Mouse (Mus musculus) left cerebral cortex, adult 9 months (tissue): ENCODE results near the gene Csad.

Experiments
- DNase-seq, 2 experiments: peaks; one replicate each; pipeline ENCODE4 v3.0.0; 2022; ENCODE audit warnings: low spot score in 2 of 2

Gene Csad

DNA sequence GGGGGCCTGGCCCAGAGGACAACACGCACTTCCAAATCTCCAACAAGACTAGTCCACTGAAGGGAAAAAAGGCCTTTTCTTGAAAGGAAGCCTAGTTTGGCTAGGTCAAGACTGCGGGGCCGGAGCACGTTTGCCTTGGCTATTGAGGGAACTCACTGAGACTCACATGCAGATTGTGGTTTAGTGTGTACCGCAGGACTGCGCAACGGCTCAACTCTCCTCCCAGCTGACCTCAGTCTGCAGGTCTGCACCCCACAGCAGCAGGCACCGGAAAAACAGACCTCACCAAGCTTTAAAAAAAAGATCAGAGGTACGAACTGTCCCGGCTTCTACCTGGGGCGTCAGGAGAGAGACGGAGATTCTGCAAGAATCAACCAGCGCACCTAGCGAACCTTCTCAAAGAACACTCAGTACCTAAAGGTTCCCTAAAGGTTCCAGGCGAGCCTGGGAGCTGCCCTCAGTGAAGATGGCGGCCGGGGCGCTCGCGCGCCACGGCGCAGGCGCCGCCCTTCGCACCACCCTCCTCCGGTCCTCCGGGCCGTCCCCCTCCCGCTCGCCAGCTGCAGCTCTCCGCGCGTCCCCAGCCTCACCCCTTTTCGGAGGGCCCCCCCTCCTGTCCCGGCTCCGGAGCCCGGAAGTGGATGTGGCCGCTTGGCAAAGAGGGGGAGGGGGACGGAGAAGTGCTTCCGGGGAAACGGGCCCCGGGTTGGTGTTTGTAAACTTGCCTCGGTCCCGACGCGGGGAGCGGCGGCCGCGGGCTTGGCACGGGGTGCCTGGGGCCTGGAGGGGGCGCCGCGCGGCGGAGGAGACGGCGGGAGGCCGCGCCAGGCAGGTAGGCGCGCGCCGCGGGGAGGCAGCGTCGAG is 1.3 kb downstream of the Csad start, which contains the start of gene Zfp740:
Zfp740 (plus strand) TSS at position 279 of the 864 bp plus-strand sequence.
- peak; percentile 86 to 94 for DNase-seq

DNA sequence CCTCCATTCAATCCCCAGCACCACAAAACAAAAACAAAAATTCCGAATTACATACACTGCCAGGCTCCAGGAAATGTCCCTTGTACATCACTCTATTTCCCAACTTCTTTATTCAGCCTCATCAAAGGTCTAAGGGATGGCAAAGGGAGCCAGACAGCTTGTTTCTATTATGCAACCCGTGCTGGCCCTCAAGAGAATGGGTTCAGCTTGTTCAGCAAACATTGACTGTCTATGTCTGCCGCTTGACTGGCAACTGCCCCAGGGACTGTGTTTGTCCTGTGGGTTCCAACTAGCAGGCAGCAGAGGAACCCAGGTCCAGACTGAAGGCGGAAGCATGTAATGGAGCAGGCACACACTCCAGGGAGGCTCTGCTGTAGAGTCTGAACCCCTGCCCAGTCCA is 5.7 kb downstream of the Csad start:
- no peak for DNase-seq

DNA sequence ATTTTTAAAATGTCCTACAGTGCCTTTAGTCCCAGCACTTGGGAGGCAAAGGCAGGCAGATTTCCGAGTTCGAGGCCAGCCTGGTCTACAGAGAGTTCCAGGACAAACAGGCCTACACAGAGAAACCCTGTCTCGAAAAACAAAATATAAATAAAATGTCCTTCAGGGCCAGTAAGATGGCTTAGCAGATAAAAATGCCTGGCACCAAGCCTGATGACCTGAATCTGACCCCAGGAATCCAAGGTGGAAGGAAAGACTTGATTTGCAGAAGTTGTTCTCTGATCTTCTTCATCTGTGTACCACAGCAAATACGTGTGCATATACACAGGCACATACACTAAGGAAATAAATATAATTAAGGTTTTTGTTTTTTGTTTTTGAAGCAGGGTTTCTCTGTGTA is 9.2 kb downstream of the Csad start:
- no peak for DNase-seq

DNA sequence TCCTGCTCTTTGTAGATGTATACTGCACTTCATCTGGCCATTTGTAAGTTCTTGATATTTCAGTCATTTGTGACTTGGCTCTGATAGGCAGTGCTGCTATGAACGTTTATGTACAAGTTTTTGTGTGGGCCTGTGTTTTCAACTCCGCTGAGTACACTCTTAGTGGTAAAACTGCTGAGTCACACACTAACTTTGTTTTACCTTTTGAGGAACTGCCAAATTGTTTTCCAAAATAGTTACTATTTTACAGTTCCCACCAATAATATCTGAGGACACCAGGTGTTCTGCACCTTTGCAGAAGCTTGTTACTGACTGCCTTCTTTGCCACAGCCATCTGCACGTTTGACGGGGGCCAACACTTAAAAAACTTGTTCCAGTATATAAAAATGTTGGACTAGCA is 10.1 kb downstream of the Csad start:
- no peak for DNase-seq

DNA sequence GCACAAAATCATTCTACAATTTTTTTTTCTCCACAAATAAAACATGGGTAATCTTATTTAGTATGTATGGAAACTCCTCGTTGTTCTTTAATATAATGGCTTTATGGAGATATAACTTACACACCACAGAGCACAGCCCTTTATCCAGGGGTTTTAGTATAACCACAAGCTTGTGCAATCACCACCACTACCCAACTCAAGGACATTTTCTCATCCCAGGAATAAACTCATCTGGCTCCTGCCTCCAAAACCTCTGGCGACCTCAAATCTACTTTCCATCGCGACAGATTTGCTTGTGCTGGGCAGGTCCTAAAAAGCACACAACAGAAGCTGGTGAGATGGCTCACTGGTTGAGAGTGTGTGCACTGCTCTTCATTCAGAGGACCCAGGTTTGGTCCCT is 10.9 kb downstream of the Csad start:
- no peak for DNase-seq

DNA sequence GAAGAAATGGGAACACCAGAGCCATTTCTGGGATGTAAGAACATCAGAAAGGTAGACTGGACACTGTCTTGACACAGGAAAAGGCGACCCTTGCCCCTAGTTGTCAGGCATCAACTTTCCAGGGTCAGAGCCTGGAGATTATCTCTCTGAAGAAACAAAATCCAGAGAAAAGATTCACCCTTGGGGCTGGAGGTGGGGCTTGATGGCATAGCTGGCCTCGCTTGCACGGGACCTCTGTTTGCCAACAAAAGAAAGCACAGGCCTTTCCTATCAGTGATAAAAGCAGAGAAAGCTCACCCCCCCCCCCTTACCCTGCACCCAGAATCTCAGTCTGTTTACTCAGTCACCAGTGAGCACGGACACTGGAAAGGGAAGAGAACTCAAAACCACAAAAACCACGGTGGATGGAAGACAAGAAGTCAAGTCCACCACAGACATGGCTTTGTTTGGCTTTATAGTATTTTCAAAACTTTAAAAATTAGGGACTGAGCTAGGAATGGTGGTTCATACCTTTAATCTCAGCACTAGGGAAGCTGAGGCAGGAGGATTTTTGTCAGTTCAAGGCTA is 11.6 kb downstream of the Csad start:
- no peak for DNase-seq

DNA sequence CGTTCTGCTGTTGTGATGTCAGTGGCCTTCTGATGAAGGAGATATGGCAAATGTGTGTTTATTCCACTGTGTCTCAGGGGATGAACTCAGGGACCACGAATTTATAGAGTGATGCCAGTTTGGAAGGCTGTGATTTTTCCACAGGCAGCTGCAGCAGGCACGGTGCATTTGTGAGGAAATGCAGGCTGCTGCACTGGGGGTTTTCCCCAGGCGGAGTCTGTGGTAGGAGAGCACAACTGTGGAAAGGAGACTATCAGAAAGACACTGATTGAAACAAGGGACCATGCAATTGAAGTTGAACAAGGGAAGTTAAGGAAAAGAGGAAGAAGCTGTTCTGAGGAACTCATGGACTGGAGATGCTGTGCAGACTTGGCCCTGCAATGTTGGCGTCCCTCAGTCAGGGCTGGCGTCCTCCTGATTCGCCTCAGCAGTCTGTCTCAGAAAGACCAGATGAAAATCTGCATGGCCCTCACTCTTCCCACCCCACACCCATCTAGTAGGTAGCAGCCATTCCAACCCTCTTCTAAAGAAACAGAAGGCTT is 12.2 kb downstream of the Csad start:
- DNase-seq = no peak

DNA sequence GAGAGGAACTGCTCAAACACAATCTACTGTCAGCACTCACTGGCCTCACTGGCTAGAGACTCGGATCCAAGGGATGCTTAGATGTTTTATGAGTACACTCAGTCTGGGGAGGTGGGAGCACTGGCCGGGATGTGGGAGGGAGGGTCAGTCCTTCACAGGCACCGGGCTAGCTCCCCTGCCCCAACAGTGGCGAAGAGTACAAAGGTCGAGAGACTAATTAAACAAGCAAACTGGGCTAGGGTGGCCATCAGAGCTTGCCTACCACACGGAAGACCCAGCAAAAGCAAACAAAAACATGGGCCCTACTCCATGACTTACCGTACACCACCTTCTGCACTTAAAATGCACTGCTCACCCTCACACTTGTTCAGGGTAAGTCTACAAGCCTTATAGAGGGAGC is 12.8 kb downstream of the Csad start:
- DNase-seq = no peak

DNA sequence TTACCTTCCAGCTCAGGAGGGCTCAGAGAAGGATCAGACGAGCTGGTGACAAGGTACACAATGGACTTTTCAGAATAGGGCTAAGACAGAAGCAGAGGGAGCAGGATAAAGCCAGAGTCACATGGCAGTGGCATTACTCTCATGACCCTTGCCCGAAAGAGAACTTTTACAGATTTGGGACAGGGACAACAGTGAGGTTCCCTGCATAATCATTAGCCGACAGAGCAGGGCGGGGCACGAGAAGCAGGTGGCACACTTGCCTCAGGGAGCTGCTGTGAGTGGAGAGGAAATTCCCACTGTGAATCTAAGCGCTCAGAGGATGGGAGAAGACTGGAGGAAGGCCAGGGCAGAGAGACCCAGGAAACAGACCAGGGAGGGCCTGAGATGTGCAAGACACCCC is 15.6 kb downstream of the Csad start:
- no peak for DNase-seq

DNA sequence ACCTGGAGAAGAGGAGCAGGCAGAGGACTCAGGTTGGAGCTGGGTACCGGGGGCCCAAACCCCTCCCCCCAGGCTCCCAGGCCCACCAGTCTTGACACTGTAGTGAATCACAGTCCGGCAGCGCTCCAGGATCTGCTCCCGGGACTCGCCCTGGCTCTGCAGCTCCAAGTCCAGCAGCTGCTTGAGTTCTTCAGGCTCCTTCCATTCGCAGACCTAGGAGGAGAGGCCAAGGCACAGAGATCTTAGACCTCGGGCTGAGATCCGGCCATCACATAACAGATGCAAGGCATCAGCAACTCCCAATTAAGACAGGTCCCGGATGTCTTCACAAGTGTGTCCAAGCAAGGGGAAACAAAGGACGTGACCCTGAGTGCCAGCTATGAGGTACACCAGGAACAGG is 16.4 kb downstream of the Csad start:
- no peak for DNase-seq

DNA sequence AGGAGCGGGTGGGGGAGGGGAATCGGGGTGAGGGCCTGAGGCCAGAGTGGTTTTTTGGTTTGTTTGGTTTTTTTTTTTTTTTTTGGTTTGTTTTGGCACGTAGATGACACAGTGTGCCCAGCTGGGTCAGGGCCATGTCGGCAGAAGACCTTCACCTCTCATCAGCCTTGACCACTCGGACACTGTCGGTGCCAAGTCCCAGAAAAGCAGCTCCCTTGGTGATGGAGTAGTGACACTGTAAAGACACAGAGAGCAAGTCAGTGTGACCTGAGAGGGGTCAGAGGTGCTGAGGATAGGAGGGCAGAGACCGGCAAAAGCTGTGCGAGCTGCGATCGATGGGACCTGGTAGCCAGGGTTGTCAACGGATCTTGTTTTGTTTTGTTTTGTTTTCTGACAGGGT is 18.3 kb downstream of the Csad start:
- DNase-seq = no peak

DNA sequence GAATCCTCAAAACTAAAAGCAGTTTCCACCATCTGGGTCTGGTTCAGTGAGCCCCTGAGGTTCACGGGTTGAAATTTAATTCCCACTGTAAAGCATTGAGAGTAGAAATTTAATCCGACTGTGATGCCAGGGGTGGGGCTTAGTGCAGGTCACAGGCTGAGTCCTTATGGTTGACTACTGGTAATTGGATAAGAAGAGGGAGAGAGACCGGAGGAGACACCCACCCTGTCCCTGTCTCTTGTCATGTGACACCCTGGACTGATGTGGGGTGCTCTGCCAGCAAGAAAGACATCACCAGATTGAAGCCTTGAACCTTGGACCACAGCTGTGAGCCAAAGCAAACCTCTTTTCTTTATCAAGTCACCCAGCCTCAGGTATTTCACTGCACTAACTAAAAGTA is 21.4 kb downstream of the Csad start:
- DNase-seq = no peak

DNA sequence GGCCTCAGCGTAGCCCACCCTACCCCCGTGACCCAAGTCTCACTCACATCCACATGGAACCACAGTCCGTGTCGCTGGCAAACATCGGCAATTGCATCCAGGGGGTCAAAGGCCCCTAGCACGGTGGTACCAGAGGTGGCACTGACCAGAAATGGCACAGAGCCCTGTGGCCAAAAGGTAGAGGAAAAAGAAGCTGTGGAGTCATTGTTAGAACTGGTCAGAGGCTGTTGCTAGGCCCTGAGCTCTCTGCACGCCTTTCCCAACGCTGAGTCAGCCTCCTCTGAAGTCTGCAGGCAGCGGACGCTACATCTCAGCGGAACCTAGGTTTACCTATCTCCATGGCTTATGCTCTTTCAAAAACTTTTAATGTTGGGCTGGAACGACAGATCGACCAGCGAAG is 24.6 kb downstream of the Csad start:
- DNase-seq = no peak

DNA sequence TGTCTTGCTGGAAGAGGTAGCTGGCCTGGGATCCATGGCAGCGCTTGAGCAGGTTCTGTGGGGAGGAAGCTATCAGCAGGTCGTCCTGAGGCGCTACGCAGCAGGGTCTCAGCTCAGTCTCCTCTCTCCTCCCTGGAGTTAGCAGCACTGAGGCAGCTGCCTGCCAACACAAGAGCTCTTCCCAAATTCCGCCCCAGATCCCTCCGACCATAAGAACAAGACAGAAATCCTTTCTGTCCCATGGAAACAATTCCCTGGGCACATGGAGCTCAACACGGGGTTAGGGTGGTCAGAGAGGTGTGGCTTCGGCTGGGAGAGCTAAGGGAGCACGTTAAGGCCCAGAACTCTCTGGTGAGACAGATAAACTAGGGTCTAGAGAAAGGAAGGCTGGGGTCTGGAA is 25.4 kb downstream of the Csad start:
- no peak for DNase-seq

DNA sequence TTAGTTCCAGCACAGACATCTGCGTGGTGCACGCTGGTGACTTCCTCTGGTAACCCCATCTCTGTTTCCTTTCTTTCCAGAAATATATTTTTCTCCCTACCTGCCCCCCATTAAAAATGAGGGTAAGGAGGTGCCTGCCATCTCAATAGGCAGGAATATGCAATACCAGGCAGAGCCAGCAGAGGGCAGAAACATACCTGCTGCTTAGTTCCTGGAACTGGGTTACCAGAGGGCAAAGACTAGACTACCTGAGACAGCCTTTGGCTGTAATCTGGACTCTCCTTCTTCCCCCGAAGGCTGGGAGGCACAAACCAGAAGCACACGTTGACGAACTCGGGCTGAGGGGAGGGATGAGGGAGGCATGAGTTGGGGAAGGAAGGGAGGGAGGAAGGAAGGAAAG is 26.2 kb downstream of the Csad start:
- peak; percentile 40 to 84 for DNase-seq

DNA sequence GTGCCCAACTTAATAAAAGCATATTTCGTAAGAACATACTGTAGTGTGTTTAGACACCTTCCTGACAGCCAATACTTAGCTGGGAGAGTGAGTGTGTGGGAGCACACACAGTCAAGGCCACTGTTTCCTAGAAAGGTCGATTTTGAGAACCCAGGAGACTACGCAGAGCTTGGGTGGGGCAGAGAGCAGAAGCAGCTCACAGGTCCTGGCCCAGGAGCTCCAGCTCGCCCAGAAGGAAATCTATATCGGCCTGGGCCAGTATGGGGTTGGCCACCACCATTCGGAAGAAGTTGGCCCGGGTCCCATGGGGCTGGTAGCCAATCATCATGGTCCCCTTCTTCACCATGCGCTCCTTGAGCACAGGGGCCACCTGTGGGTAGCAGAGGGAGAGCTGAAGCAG is 27.1 kb downstream of the Csad start:
- no peak for DNase-seq

DNA sequence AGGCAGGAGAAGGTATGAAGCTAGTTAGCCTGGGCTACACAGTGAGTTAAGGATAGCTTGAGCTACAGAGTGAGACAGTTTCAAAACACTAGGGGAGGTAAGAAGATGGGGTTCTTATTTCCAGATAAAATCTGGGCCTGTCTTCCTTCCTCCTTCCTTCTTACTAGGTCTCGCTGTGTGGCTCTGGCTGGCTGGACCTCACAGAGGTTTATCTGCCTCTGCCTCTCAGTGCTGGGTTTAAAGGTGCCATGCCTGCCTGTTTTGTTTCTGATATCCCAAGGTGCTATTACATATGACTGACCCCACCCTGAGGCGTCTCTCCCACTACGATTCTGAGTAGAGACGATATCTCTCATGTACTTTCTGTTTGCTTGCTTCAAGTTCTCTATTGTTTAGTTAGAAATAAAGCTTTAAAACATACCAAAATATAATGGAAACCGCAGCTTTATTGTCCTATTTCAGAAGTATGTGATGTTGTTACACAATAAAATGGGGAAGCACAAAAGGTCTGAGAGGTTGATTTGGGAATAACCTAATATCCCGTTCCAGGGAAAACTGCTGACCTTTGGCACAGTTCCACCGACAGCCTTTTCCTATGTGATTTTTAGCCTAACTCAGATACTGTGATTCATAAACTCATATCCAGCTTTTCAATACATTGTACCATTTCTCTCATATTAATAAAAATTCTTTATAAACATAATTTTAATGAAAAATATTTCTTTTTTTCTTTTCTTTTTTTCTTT is 27.8 kb downstream of the Csad start:
- no peak for DNase-seq

DNA sequence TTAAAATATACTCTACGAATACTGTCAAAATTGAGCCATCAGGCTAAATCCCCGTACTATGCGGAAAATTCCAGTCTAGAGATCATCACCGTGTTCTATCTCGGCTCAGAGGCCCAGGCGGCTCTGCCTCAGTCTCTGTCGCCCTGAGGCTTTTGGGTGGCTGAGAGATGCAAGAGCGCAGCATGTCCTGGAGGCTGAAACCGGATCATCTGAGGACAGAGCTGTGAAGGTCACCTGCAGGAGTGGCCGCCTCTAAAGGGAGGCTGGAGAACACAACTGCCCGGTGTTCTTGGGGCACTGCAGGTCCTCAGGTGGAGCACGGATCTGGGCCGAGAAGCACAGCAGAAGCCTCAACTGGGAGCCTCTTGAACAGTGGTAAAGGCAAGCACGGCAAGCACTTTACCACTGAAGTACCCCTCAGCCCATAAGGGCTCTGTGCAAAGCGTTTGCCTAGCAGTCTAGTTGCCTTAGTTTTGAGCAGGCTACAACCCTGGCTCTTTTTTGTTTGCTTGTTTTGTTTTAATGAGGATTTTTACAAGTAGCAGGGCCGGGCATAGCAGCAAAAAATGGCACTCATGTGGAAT is 28.7 kb downstream of the Csad start:
- DNase-seq = no peak

DNA sequence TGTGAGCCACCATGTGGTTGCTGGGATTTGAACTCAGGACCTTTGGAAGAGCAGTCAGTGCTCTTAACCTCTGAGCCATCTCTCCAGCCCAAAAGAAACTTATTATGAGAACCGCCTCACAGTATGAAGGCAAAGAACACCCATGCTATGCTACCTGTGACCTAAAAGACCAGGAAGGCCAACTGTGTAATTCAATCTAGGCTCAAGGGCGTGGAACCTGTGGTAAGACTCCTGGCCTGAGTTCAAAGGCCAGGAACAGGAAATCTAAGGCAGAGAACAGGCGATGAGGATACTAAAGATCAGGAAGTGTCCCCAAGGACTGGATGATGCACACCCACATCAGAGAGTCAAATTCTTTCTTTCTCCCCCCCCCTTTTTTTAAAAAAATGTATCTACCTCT is 30.9 kb downstream of the Csad start:
- no peak for DNase-seq

DNA sequence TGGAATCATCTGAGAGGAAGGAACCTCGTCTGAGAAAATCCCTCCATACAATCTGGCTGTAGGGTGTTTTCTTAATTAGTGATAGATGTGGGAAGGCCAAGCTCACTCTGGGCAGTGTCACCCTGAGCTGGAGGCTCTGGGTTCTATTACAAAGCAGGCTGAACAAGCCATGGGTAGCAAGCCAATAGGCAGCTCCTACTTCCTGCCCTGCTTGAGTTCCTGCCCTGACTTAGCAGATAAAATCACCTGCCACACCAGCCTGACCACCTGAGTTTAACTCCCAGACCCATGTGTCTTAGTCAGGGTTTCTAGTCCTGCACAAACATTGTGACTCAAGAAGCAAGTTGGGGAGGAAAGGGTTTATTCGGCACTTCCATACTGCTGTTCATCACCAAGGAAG is 35.5 kb downstream of the Csad start:
- no peak for DNase-seq

DNA sequence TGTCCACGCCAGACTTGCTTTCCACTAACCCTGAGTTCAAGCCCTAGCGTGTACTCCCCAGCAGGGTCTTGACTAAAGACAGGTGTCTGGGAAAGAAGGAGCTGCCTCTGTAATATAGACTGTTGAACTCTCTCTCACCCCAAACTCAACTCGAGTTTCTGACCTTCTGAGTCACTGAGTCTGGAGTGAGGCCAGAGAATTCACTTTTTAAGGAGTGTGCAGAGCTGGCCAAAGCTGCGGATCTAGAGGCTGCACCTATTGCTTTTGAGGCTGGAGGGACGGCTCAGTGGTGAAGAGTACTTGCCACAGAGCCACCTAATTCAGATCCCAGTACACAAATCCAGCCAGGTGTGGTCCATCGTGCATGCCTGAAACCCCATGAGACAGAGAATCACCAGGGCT is 36.9 kb downstream of the Csad start:
- DNase-seq = no peak

DNA sequence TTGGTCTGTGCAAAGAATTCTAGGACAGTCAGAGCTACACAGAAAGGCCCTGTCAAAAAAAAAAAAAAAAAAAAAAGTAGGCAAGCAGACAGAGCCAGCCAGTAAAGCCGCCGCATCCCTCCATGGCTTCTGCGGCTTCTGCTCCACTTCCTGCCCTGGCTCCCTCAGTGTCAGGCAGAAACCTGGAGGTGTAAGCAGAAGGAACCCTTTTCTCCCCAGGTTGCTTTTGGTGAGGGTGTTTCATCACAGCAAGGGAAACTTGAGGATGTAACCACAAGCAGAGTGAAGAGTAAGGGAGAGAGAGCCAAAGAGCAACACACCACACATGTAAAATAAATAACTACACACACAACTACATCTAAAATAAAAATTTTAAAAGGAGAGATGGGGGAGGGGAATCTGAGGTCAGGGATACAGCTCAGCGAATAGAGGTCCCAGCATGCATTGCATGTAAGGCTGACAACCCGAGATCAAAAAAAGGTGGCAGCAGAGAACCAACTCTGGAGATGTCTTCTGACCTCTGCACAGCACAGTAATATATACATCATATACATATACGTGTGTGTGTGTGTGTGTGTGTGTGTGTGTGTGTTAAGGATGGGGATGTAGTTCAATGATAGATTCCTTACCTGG is 38.9 kb downstream of the Csad start:
- no peak for DNase-seq
